Mouse (Mus musculus): Measurements from ENCODE around the gene Foxi2.

Foxi2 gene

DNA sequence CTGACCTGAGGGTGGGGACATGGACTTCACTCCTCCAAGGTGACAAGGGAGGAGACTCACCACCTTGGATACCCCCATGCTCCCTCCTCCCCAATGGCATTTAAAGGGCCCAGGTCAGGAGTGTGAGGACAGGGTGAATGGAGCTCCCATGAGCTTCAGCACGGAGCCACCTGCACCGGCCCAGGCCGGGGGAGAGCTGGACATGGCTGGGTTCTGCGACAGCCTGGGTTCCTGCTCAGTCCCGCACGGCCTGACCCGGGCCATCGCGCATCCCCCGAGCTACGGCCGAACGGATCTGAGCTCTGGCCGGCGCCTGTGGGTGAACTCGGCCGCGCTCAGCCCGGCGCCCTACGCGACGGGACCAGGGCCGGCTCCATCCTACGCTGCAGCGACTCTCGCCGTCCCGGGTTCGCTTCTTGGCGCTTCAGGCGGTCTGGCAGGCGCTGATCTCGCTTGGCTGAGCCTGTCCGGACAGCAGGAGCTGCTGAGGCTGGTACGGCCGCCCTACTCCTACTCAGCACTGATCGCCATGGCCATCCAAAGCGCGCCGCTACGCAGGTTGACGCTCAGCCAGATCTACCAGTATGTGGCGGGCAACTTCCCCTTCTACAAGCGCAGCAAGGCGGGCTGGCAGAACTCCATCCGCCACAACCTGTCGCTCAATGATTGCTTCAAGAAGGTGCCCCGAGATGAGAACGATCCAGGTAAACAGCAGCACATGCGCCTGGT, at the start of gene Foxi2:
Gene Foxi2, plus strand, starts transcription at position 72 of the 729 bp plus-strand sequence.
- no peak for DNase-seq (ENCODE audit: low spot score)

DNA sequence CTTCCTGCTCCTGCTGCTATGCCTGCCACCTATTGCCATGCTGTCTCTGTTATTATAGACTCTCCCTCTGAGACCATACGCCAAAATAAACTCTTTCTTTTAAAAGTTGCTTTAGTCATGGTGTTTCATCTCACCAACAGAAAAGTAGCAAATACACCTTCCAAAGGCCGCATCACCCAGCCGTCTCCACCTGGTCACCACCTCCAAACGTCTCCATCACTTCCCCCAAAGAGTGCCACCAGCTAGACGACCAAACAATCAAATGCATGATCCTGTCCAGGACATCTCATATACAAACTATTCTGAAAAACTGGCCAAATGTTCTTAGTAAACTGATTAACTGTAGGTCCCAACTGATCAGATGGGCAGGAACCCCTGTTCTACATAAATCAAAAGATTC, 45.5 kb upstream of the Foxi2 start:
- no peak for DNase-seq (ENCODE audit: low spot score)

DNA sequence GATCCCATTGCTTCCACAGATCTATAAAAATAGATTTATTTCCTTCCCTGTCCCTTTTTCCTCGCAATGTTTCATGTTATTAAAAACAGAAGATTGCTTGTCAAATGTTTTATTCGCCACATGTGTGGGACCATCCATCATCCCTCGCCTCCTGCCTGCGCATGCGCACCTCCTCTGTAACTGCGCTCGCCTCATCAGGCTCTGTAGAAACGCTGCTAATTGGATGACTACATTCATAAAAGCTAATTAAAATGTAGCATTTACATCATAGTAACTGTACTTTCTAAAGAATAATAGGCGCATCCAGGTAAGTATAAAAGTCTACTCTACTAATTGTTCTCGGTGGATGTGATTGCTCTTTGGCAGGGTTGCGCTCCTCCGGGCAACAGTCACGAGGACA, 34.1 kb upstream of the Foxi2 start:
- DNase-seq (ENCODE audit: low spot score) = no peak

DNA sequence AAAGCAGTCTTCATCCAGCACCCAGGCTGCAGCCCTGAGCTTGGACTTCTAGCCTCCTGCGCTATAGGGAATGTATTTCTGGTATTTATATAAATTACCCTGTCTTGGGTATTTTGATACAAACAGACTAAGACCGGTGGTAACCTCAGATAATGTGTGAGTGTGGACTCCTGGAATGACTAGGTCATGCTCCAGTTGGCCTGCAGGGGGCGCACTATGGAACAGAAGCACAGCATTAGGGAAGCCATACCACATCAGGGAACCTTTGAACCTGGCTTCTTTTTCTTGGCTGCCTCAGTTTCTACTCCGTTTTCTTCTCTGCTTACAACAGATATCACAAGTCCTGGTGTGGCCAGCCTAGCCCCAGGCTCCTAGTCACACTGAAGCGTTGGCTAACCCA, 33.2 kb upstream of the Foxi2 start:
- DNase-seq (ENCODE audit: low spot score) = no peak

DNA sequence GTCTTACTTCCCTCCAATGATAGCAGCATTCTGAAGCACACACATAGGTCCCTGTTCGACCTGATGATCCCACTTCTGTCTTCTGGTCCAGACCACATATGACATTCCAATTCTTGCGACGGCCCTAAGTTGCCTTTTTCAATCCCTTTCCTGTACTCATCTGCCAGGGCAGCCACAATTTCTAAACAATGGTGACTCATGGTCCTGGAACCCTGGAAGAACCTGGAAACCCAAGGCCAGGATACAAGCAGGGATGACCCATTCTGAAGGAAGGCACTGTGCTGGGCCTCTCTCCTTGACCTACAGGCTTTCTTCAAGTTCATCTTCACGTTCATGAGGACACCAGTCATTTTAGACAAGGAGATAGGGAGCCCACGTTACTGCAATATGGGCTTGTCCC, 31.8 kb upstream of the Foxi2 start:
- no peak for DNase-seq (ENCODE audit: low spot score)

DNA sequence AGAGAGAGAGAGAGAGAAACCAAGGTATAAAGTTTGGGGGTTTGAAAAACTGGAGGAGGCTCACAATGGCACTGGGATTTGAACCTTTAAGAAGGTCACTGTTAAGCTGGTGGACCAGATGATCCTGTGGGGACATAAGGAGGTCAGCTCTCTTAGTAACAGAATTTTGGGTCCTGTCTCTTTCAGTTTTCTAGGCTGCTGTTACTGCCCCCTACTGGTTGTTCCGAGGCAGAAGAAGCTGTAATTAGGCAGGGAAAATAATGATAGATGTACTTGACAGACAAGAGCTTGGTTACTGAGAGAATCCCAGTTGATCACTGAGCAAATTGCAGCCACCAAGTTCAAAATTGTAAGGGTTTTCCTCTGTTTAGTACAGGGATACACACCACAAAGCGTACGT, 21.1 kb upstream of the Foxi2 start:
- no peak for DNase-seq (ENCODE audit: low spot score)

DNA sequence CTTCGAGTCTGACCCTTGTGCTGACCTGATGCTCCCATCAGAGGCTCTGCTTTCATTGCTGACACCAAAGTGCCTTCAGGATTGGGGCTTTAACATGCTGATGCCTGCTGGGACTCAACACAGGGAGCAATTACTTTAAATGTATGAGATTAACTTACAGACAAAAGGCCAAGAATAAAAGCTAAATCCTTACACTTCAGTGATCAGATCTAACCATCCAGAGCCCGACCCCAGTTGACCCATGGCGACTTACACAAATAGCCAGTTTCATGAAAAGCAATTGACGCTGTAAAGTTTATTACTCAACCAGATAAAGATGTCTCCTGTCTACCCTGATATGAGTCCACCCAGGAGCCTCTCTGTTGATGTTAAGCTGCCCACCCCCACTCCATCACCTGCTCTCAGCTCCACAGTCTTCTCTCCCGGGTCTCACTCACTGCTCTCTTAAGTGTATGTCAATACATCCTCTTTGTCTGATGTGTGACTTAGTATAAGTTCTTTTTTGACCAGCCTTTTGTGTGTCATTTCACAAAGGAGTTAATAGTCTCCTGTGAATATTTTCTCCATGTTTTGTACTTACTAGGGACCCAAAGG, 17.1 kb upstream of the Foxi2 start:
- no peak for DNase-seq (ENCODE audit: low spot score)

DNA sequence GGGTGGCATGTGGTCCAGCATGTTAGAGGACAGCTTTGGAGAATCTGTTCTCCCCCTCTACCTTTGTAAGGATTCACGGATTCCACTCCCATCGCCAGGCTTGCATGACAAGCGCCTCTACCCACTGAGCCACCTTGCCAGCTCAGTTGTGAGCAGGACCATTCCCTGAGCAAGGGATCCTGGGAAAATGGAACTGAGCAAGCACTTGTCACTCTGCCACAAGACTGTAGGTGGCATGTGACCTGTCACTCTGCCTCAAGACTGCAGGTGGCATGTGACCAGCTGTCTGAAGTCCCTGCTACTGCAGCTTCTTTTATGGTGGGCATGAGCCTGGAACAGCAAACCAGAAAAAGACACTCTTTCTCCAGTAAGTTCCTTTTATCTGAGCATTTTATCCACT, 15.7 kb upstream of the Foxi2 start:
- no peak for DNase-seq (ENCODE audit: low spot score)

DNA sequence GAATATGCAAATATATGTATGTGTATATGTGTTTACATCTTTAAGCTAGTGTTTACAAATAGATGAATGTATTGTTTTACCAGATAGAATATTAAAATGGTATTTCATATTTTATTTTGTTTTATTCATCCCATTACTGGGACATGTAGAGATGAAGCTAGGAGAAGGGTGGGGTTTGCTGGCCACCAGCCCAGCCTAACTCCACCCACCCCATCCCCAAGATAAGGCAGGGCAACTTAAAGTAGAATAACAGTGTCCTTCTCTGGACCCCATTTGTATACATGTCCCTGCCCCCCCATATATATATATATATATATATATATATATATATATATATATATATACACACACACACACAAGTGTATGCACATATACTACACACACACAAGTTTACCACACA, 14.9 kb upstream of the Foxi2 start:
- DNase-seq (ENCODE audit: low spot score) = no peak

DNA sequence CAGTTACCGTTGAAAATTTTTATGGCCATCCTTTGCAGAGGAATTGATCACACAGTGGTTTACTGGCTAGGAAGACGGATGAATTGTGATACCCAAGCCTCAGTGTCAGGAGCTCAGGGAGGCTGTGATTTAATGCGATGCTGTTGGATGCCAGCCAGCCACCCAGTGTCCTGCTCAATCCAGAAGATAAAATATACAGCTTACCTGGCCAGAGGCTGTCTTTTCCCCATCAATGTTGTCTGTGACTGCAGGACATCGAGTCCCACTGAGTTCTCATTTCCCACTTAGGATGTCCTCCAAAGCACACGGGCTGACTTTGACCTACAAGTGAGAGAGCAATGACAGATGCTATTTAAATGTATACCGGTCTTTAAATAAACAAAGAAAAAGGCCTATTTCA, 13.0 kb upstream of the Foxi2 start:
- no peak for DNase-seq (ENCODE audit: low spot score)

DNA sequence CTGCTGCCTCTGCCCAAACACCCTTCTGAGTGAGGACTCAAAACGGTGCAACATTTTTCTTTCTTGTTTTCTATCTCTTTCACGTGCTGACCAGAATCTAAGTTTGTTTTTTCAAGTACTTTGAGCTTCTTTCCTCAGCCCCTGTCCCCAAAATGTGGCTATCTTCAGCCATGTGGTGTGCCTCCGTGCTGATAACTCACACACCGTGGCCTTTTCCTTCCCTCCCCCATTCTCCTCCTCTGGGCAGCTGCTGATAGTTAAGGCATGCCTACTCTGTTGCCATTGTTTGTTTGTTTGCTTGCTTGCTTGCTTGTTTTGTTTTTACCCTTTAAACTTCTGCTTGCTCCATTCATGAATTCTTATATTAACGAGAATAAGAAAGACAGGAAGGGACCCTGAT, 12.2 kb upstream of the Foxi2 start:
- DNase-seq (ENCODE audit: low spot score) = no peak

DNA sequence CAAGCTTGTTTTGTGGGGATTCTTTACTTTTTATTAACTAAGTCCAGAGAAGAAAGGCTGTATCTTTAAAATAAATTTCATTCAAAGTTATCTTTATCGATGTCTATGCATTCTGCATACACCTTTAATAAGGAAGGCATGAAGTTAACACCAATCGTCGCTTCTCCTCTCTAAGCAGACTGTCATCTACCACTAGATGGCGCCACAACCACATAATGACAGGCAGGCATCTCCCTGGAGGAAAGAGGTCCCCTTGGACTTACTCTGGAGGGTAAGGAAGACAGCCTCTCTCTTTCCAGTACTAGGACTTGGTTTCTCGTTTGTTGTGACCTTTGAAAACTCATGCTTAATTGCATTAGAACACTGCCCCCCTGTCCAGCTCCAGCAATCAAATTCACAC, 6.7 kb upstream of the Foxi2 start:
- DNase-seq (ENCODE audit: low spot score) = peak; percentile 66

DNA sequence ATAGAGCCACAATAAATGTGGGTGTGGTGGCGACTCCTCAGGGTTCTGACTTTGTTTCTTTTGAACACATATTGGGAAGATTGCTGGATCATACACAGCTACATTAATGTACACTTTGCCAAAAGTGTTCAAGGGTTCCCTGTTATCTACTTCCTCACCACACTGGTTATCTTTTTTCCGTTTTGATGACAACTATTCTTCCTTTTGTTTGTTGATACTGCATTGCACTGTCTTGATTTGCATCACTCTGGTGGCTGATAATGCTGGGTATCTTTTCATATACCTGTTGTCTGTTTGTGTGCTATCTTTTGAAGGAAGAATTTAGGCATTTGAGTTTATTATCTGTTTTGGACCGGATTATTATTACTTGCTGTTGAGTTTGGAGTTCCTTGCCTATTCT, 3.3 kb upstream of the Foxi2 start:
- no peak for DNase-seq (ENCODE audit: low spot score)

DNA sequence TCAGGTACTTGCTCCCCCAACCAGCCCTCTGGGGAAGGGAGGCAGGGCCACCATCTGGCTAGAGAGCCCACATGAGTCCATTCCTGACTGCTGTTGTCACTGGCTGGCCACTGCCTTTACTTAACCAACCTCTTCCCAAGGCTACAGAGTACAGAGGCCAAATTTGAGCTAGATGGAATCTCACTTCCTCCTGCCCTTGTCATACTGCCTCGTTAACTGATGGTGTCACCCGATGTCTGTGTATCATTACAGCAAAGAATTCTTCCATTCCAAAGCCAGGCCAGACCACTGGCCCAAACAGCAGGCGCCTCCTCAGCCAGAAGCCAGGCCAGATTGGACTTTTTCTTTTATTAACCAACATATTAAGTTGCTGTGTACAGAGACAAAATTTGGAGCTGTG, 1.6 kb upstream of the Foxi2 start:
- no peak for DNase-seq (ENCODE audit: low spot score)

DNA sequence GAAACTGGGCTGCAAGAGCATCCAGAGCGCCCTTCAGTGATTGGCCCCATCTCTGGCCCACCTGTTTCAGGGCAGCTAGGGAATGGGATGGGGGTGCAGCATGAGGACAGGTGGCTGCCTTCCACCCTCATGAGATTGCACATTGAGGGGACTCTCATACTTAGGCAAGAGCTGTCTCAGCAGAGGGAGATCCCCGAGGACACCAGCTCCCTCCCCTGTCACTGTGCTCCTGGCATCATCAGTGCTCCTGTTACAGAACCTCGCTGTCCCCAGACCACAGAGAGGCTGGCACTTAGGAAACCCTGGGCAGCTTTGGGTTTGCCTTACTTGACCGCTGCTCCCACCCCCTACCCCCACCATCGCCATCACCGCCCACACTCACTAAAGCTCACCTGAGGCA, 2.2 kb downstream of the Foxi2 start:
- no peak for DNase-seq (ENCODE audit: low spot score)

DNA sequence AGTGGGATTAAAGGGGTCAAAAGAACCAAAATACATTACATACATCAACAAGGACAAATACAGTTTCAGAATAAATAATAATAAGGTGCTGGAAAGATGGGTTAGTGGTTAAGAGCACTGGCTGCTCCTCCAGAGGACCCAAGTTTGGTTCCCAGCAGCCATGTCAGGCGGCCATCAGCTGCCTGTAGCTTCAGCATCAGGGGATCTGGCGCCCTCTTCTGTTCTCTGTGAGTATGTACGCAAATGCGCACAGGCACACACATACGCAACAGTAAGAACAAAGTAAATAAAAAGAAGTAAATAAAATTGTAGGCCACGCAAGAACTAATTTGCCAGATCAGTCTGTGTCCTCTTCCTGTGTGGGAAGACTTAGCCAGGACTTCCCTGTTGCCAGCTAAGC, 18.7 kb downstream of the Foxi2 start:
- no peak for DNase-seq (ENCODE audit: low spot score)

DNA sequence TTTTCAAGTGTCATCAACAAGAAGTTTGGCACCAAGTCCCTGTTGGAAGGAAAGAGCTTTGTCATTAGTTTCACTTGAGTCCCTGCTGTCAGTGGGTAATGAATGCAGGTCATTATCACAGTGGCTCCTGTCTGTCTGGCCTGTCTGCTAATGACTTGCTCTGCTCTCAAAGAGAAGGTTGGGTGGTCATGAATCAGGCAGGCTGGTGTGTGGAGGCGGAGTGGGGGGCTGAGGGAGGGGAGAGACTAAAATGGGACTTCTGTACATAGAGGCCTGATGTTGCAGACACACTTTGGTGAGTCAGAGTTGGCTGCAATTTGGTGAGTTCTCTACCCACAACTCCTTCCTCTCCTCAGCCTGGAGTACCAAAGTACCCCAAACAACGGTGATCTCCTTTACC, 20.8 kb downstream of the Foxi2 start:
- DNase-seq (ENCODE audit: low spot score) = no peak

DNA sequence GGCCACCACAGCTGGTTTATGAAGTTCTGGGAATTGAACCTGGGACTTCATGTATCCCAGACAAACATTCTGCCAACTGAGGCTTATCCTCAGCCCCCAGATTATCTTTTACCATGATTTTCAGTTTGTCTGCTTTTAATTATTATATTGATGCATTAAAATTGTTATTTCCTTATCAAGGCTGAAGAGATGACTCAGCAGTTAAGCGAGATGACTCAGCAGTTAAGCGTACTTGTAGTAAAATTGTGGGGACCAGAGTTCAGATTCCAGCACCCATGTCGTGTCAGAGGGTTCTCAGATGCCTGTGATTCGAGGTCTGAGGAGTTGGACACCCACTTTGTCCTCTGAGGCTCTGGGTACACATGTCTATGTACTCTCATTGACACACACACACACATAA, 33.8 kb downstream of the Foxi2 start:
- no peak for DNase-seq (ENCODE audit: low spot score)

DNA sequence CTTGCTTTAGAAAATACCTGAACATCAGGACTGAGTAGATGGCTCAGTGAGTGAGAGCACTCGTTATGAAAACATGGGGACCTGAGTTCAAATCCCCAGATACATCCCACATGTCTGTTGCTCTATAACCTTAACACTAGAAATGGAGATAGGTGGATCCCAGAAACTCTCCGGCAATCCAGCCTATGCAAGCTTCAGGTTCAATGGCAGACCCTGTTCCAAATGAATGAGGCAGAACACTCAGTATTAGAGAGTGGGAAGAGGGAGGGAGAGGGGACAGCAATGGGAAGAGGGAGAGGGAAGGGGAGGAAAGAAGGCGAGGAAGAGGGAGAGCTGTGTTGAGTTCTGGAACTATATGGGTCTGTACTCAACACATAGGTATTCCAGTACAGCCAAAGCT, 41.2 kb downstream of the Foxi2 start:
- DNase-seq (ENCODE audit: low spot score) = no peak

DNA sequence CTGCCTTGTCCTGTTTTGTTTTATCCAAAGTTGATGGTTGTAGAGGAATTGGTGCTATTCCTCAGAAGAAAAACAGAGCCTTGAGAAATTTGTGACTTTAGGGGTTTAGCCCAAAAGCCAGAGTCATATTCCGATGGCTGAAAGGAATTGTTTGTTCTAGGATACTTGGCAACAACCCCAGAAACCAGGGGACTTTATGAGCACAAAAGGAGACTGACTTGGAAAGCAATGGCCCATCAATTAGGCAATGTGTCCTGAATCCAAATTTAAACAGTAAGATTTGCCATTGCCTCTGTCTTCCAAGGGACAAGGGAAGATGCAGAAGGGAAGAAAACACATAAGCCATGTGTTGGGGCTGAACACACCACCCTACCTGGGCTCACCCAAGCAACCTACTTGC, 42.3 kb downstream of the Foxi2 start:
- DNase-seq (ENCODE audit: low spot score) = no peak

DNA sequence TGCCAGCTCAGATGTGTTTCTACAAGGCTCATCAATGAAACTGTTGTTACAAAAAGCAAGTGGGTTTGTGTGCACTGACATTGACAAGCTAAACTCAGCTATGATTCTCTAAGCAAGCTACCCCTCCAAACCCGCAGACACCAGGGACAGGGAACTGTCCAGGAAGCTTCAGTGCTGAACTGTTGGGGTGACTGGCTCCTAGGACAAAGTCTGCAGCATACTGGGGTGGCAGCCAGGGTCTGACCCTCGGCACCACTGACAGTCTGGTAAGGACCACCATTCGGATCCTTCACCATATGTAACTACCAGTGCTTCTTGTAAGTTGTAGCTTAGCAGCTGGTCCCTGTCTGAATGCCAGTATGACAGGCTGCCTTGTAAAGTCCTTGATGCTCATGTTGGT, 43.6 kb downstream of the Foxi2 start:
- peak; percentile 2 for DNase-seq (ENCODE audit: low spot score)
